Mouse (Mus musculus) ES-E14 (cell line): ENCODE results near the gene Mfsd4a.

Experiments used
- CHD2 ChIP-seq: IDR thresholded peaks from 2 replicates; pipeline ENCODE4 v1.6.1; 2014; ENCODE audit warnings: mild to moderate bottlenecking, low read depth, low read length, inconsistent platforms
- MAFK ChIP-seq: IDR thresholded peaks from 2 replicates; pipeline ENCODE4 v1.6.1; 2014; ENCODE audit warnings: mild to moderate bottlenecking, low read depth, low read length, inconsistent platforms; ENCODE audit not compliant: insufficient read depth
- ZC3H11A ChIP-seq: IDR thresholded peaks from 2 replicates; pipeline ENCODE4 v1.6.1; 2012; ENCODE audit warnings: low read depth, mild to moderate bottlenecking, inconsistent platforms, low read length, borderline replicate concordance
- ZNF384 ChIP-seq: IDR thresholded peaks from 2 replicates; pipeline ENCODE4 v1.6.1; 2012; ENCODE audit warnings: low read depth, low read length, inconsistent platforms

GRCm38 (mm10) chr1:132019876-132020275 lies 48.0 kb downstream of the Mfsd4a start:
- TF ChIP-seq MAFK (no peak), ZC3H11A (no peak), CHD2 (no peak), ZNF384 (no peak)
